ENCODE assay signal across 23 mouse cellular contexts in genomic region chr1:136063991-136064390, GRCm38 (mm10). TPM values are rescaled to one million over a fixed set of nuclear protein-coding genes. Genes with fewer than 3 reads are reported as not detected.
DNase-seq lines count a peak whose midpoint lies in the region; TF ChIP-seq lines count a peak whose summit lies in the region.
"Had no signal": no experiment of that assay in that cellular context is flagged by ENCODE, and none has a peak within 500 bp of the region (broad histone marks: within the 10 kb centered on the region; RNA-seq: fewer than 3 reads in every experiment).

No protein-coding gene starts in this region.

- TF ChIP-seq CTCF in left cerebral cortex, adult 2 months (IDR thresholded peaks at IDR 0.05): no peak

- H3K27ac ChIP-seq in left cerebral cortex, adult 2 months: no peak overlapping the region
- H3K27ac ChIP-seq: embryonic facial prominence, embryonic 15.5 days; forebrain, embryonic 10.5 days; hindbrain, embryonic 12.5 days had no signal

- intact Hi-C loops in left cerebral cortex, adult 2 months (cut with DNase I): loop anchor here (5.0 kb wide), 1 partner anchor 53 kb away; no protein-coding TSS in a partner anchor

- no peak overlapping the region for H3K4me3 ChIP-seq in left cerebral cortex, adult 2 months
- H3K4me3 ChIP-seq: embryonic facial prominence, embryonic 15.5 days; erythroblast, embryonic 14.5 days; forebrain, embryonic 10.5 days; heart, embryonic 12.5 days; hindbrain, embryonic 12.5 days had no signal

- DNase-seq in frontal cortex, postnatal 36 days (ENCODE audit: low spot score in 2 of 2): peak; percentile 44 to 55
- no peak for DNase-seq in frontal cortex, postnatal 10 days (ENCODE audit: low spot score in 2 of 2)
- DNase-seq in left cerebral cortex, adult 2 months (ENCODE audit: extremely low spot score in 1 of 2, low spot score in 2 of 2): peak; percentile 35 to 36
- DNase-seq in left cerebral cortex, adult 8-10 months (ENCODE audit: low spot score in 2 of 2): no peak
- DNase-seq in right cerebral cortex, adult 2 months (ENCODE audit: low spot score in 2 of 2): peak; percentile 61 to 64
- DNase-seq in right cerebral cortex, postnatal 4 days: no peak
- peak; percentile 67 for DNase-seq in right cerebral cortex, postnatal 14 days
- no peak for DNase-seq in adrenal gland, postnatal 14 days
- DNase-seq: adrenal gland, adult 8-10 months; cerebellum, adult 11-12 months; cerebellum, adult 9-11 months; cerebellum, postnatal 36 days; heart, adult 18-20 months; heart, postnatal 36 days had no signal

RNA-seq across cellular contexts. Expression of gene Cacna1s, which starts 11.4 kb away (rescaled TPM):
- total RNA-seq in left cerebral cortex, adult 2 months (2021): 1 to 10 TPM; 1.3 to 1.8 TPM
- 1 to 10 TPM in 3 of 4 experiments, under 1 TPM in 1; 0.83 to 1.6 (median 1.4) TPM for total RNA-seq in left cerebral cortex, adult 8-10 months (2022)
- 0.26 and 0.30 TPM in 2 replicates for total RNA-seq in adrenal gland, postnatal 14 days (2021)

RNA-seq across cellular contexts. Expression of gene Ascl5, which starts 13.4 kb away (rescaled TPM):
- total RNA-seq in left cerebral cortex, adult 2 months (2021): 1 to 10 TPM; 1.8 to 2.0 TPM
- 1 to 10 TPM; 1.2 to 2.5 (median 2.1) TPM for total RNA-seq in left cerebral cortex, adult 8-10 months (2022)
- not detected in 2 replicates for total RNA-seq in adrenal gland, postnatal 14 days (2021)
- total RNA-seq: adrenal gland, adult 8-10 months; adrenal gland, postnatal 4 days; CH12.LX; gastrocnemius, adult 8-10 months; gastrocnemius, postnatal 4 days; heart, adult 18-20 months; heart, postnatal 36 days had no signal

RNA-seq across cellular contexts. Expression of gene Tmem9, which starts 56.0 kb away (rescaled TPM):
- 10 to 100 TPM; 53.7 to 56.7 TPM for total RNA-seq in left cerebral cortex, adult 2 months (2021)
- 10 to 100 TPM; 56.1 to 74.4 (median 67.6) TPM for total RNA-seq in left cerebral cortex, adult 8-10 months (2022)
- 33.9 and 35.7 TPM in 2 replicates for total RNA-seq in adrenal gland, postnatal 14 days (2021)

RNA-seq across cellular contexts. Expression of gene Igfn1, which starts 57.8 kb away (rescaled TPM):
- total RNA-seq in left cerebral cortex, adult 2 months (2021): 10 to 100 TPM; 18.5 to 20.2 TPM
- total RNA-seq in left cerebral cortex, adult 8-10 months (2022): 10 to 100 TPM; 14.0 to 17.5 (median 14.3) TPM
- 0.08 TPM in 1 of 2 replicates, not detected in the other for total RNA-seq in adrenal gland, postnatal 14 days (2021)
- total RNA-seq: CH12.LX; heart, postnatal 36 days had no signal

Comparison
In these comparisons a context has a peak if more than half of its experiments do, and no peak if none do; other contexts are left out.
1. DNase-seq: peak in frontal cortex, postnatal 36 days (2 of 2), left cerebral cortex, adult 2 months (2 of 2), right cerebral cortex, adult 2 months (2 of 2) and right cerebral cortex, postnatal 14 days (single experiment); none in frontal cortex, postnatal 10 days (0 of 2), left cerebral cortex, adult 8-10 months (0 of 2), right cerebral cortex, postnatal 4 days (single experiment) and adrenal gland, postnatal 14 days (single experiment).